In genomic region chr12:65931848-65932247, GRCm38 (mm10) we compare ENCODE assay signal across 11 mouse cellular contexts.
DNase-seq lines count a peak whose midpoint lies in the region.
"Had no signal": no experiment of that assay in that cellular context is flagged by ENCODE, and none has a peak within 500 bp of the region (broad histone marks: within the 10 kb centered on the region; RNA-seq: fewer than 3 reads in every experiment).

No protein-coding gene starts in this region.

- DNase-seq in embryo, embryonic 10 days (ENCODE audit: low spot score) = peak; percentile 25
- no peak for DNase-seq in embryo, embryonic 9.5 days (ENCODE audit: extremely low spot score)
- DNase-seq in left cerebral cortex, postnatal 25 days (ENCODE audit: low spot score in 2 of 2) = peak; percentile 12 to 51
- DNase-seq in left cerebral cortex, adult 11 months (ENCODE audit: low spot score) = no peak
- DNase-seq in adipocyte (ENCODE audit: low spot score) = peak; percentile 20
- DNase-seq in layer of hippocampus, adult 9-11 months = peak; percentile 5
- DNase-seq in thymus, postnatal 4 days = no peak
- DNase-seq in urinary bladder, postnatal 25 days (ENCODE audit: low spot score) = no peak
- DNase-seq: cerebellum, adult 8-10 months; lung, adult 2 months; thymus, adult 18-20 months had no signal

- intact Hi-C loops in left cerebral cortex, postnatal 25 days (cut with DNase I) = loop anchor here (10.0 kb wide), 1 partner anchor 527 kb away; no protein-coding TSS in a partner anchor

Comparison
In these comparisons a context has a peak if more than half of its experiments do, and no peak if none do; other contexts are left out.
1. DNase-seq: peak in embryo, embryonic 10 days (single experiment), left cerebral cortex, postnatal 25 days (2 of 2), adipocyte (single experiment) and layer of hippocampus, adult 9-11 months (single experiment); none in embryo, embryonic 9.5 days (single experiment), left cerebral cortex, adult 11 months (single experiment), thymus, postnatal 4 days (single experiment) and urinary bladder, postnatal 25 days (single experiment).